Mouse (Mus musculus) midbrain, embryonic 11.5 days (tissue): ENCODE results near the gene Adipor2. TPM values are rescaled to one million over a fixed set of nuclear protein-coding genes. Genes with fewer than 3 reads are reported as not detected.

Experiments used
- ATAC-seq: fragments of 200-750 bp; cut with Nextera tagmentation; 2 replicates; pipeline ENCODE4 v1.8.0; 2017; ENCODE audit warnings: moderate TSS enrichment, moderate library complexity; ENCODE audit not compliant: low FRiP score
- DNase-seq: peaks from one replicate; pipeline ENCODE4 v3.0.0; 2015; ENCODE audit warnings: low spot score; ENCODE audit errors: missing footprints
- H3K27ac ChIP-seq: fragments of 300-500 bp; sonication (generic); 2 replicates; pipeline ENCODE4 v1.5.1; 2014; ENCODE audit warnings: low read depth, low read length
- H3K27me3 ChIP-seq: fragments of 300-500 bp; sonication (generic); 2 replicates; pipeline ENCODE4 v1.6.1; 2014; ENCODE audit warnings: mild to moderate bottlenecking, low read length, moderate library complexity, mixed read lengths; ENCODE audit not compliant: control insufficient read depth, insufficient read depth
- H3K36me3 ChIP-seq: fragments of 300-500 bp; sonication (generic); 2 replicates; pipeline ENCODE4 v1.6.1; 2014; ENCODE audit warnings: mild to moderate bottlenecking, low read length, moderate library complexity, mixed read lengths; ENCODE audit not compliant: control insufficient read depth, insufficient read depth
- H3K4me1 ChIP-seq: fragments of 300-500 bp; sonication (generic); 2 replicates; pipeline ENCODE4 v1.6.1; 2014; ENCODE audit warnings: low read length; ENCODE audit not compliant: control insufficient read depth, insufficient read depth
- H3K4me2 ChIP-seq: fragments of 300-500 bp; sonication (generic); 2 replicates; pipeline ENCODE4 v1.6.1; 2014; ENCODE audit warnings: mild to moderate bottlenecking, moderate library complexity
- H3K4me3 ChIP-seq: fragments of 300-500 bp; sonication (generic); 2 replicates; pipeline ENCODE4 v1.5.1; 2014; ENCODE audit warnings: low read depth, low read length
- H3K9ac ChIP-seq: fragments of 300-500 bp; sonication (generic); 2 replicates; pipeline ENCODE4 v1.6.1; 2014; ENCODE audit warnings: low read length
- H3K9me3 ChIP-seq: fragments of 300-500 bp; sonication (generic); 2 replicates; pipeline ENCODE4 v1.6.1; 2016; ENCODE audit warnings: low read length; ENCODE audit not compliant: control insufficient read depth
- WGBS: fragments of 180-500 bp; shearing (Covaris S2); extraction: QIAGEN DNeasy Blood & Tissue Kit; methylation state at CpG from one replicate; pipeline ENCODE4 v1.1.7; 2014; 5-methylcytosine and 5-hydroxymethylcytosine counted together
- polyA plus RNA-seq: library from polyadenylated mRNA; unstranded; fragments of >200 nt; fragmentation: Nextera tagmentation; extraction: Ambion mirVana; gene quantifications from 2 replicates; pipeline ENCODE4 v1.2.1, GENCODE M21; 2014

The Adipor2 gene
- polyA plus RNA-seq, 1 experiment from 2014 or later = 18.7 TPM

DNA sequence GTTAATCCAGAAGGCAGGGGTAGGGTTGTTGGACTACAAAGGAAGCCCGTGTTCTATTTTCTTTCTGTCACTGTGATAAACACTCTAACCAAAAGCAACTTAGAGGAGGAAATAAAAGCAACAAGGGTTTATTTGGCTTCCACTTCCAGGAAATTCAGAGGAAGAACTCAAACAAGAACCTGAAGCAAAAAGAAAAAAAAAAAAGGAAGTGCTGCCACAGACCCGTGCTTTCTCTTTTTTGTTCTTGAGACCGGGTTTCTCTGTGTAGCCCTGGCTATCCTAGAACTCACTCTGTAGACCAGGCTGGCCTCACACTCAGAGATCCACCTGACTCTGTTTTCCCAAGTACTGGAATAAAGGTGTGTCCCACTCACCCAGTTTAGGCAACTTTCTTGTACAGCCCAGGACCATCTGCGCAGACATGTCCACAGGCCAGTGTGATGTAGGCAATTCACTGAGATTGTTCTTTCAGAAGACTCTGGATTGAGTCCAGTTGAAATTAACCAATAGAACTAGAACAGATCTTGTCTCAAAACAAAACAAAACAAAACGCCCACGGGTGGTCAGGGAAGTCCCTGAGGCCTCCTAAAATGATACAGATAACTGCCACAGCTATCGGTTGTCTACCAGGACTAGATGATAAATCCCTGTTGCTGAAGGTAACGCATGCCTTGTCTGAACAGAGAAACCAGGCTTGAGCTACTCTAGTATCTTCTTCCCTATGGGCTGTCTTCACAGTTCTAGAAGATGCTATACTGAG lies 15.8 kb downstream of the Adipor2 start:
- WGBS = 94% methylated on average over 8 of the region's 8 CpGs
- Histone ChIP-seq H3K4me2 (no peak overlapping the region), H3K4me3 (no peak overlapping the region), H3K36me3 (no peaks in the 10 kb centered on the region), H3K9me3 (no peaks in the 10 kb centered on the region), H3K27ac (no peak overlapping the region), H3K9ac (no peak overlapping the region), H3K4me1 (no peaks in the 10 kb centered on the region), H3K27me3 (no peaks in the 10 kb centered on the region)
- ATAC-seq (no peak), DNase-seq (no peak)

- no peaks in the 10 kb centered on the region for H3K4me1 ChIP-seq
- no peak overlapping the region for H3K4me2 ChIP-seq
- no peaks in the 10 kb centered on the region for H3K36me3 ChIP-seq
- no peak overlapping the region for H3K9ac ChIP-seq
- DNase-seq (no peak), ATAC-seq (no peak)
- no peaks in the 10 kb centered on the region for H3K27me3 ChIP-seq
- H3K27ac ChIP-seq = no peak overlapping the region
- H3K9me3 ChIP-seq = no peaks in the 10 kb centered on the region
- no peak overlapping the region for H3K4me3 ChIP-seq
- WGBS = 89% methylated on average over 3 of the region's 3 CpGs
Observed at GRCm38 (mm10) chr6:119400649-119401048, 16.9 kb downstream of the Adipor2 start.

DNA sequence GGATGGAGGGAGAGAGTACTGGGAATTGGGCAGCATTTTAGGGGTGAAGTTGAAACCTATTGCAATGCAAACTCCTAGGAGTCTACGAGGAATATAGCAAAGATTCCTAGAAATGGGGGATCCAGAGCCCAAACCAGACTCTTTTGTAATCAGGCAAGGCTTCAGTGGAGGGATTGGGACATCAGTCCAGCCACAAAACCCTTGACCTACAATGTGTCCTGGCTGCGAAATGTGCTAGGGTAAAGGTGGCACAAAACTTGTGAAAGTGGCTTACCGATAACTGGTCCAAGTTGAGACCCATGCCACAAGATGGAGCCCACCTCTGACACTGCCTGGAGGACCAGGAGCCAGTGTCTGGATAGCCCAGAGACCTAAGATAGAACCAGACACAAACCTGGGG lies 18.1 kb downstream of the Adipor2 start:
- Histone ChIP-seq H3K27me3 (no peaks in the 10 kb centered on the region), H3K36me3 (no peaks in the 10 kb centered on the region), H3K4me2 (no peak overlapping the region), H3K9ac (no peak overlapping the region), H3K4me3 (no peak overlapping the region), H3K9me3 (no peaks in the 10 kb centered on the region), H3K27ac (no peak overlapping the region), H3K4me1 (no peaks in the 10 kb centered on the region)
- ATAC-seq = no peak
- WGBS = 95% methylated on average over 3 of the region's 3 CpGs
- DNase-seq = no peak

- no peak overlapping the region for H3K4me2 ChIP-seq
- no peaks in the 10 kb centered on the region for H3K27me3 ChIP-seq
- no peak for DNase-seq
- no peak for ATAC-seq
- no peaks in the 10 kb centered on the region for H3K4me1 ChIP-seq
- no peaks in the 10 kb centered on the region for H3K36me3 ChIP-seq
- no peak overlapping the region for H3K9ac ChIP-seq
- 77% methylated on average over 5 of the region's 5 CpGs for WGBS
- no peak overlapping the region for H3K4me3 ChIP-seq
- H3K27ac ChIP-seq = no peak overlapping the region
- no peaks in the 10 kb centered on the region for H3K9me3 ChIP-seq
Observed at GRCm38 (mm10) chr6:119396309-119396634, 21.2 kb downstream of the Adipor2 start.

DNA sequence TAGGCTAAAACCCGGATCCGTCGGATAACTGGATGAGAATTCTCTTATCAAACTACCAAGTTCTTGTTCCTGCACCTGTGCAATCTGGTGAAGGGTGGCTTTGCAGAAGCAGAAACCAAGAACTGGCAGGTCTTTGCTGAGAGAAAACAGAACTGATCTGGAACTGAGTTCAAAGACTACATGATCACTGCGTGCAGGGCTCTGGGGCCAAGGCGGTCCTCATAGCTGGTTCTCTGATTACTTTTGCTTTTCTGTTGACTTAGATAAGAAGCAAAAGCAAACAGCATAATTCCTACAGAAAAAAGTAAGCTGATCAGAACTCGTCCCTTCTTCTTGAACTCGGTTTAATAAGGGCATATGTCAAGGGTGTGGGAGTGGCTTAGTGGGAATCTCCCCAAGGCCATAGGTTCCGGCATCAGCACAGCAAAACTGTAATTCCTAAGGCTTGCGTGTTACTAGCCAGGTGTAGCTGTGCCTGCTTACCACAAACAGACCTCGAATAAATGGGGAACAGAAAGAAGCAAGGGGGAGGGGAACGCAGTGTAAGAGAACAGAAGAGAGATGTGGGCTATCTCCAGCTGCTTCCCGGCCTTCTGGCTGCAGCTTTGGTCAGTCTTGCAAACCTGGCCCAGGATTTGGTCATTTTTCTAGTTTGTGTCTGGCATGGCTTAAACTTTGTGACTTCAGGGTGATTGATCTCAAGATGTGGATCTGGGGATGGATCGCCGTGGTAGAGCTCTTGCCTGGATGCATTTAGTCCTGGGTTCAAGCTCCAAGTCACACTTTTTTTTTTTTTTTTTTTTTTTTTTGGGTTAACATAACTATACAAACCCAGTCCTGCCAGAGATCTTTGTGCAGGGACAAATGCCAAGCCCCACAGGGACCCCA lies 21.8 kb downstream of the Adipor2 start:
- DNase-seq (no peak), ATAC-seq (no peak)
- no peak overlapping the region for H3K4me2 ChIP-seq
- H3K4me3 ChIP-seq = no peak overlapping the region
- no peak overlapping the region for H3K9ac ChIP-seq
- H3K36me3 ChIP-seq = no peaks in the 10 kb centered on the region
- WGBS = 86% methylated on average over 14 of the region's 14 CpGs
- no peaks in the 10 kb centered on the region for H3K4me1 ChIP-seq
- no peaks in the 10 kb centered on the region for H3K9me3 ChIP-seq
- H3K27me3 ChIP-seq = no peaks in the 10 kb centered on the region
- H3K27ac ChIP-seq = no peak overlapping the region

DNA sequence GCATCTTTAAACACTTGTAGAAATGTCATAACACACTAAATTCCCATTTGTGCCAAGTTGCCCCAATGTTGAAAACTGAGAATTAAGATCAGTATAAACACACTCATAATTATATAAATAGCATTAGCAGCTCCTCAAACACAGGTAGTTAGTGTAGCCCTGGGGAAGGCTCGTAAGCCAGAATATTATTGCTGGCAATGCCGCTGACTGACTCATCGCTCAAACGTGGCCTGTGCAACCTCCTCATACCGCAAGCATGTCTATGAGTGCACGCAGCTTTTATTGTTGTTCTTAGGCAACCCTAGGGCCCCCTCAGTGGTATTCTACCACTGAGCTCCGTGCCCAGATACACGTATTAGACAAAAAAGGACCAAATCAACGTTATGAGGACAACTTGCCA lies 24.7 kb downstream of the Adipor2 start:
- Histone ChIP-seq H3K9ac (no peak overlapping the region), H3K36me3 (no peaks in the 10 kb centered on the region), H3K4me2 (no peak overlapping the region), H3K4me3 (no peak overlapping the region), H3K9me3 (no peaks in the 10 kb centered on the region), H3K27ac (no peak overlapping the region), H3K27me3 (no peaks in the 10 kb centered on the region), H3K4me1 (0 out of 2 replicates have a peak, but pooled peaks cover 2% of the 10 kb centered on the region)
- DNase-seq (no peak), ATAC-seq (no peak)
- 89% methylated on average over 9 of the region's 9 CpGs for WGBS

DNA sequence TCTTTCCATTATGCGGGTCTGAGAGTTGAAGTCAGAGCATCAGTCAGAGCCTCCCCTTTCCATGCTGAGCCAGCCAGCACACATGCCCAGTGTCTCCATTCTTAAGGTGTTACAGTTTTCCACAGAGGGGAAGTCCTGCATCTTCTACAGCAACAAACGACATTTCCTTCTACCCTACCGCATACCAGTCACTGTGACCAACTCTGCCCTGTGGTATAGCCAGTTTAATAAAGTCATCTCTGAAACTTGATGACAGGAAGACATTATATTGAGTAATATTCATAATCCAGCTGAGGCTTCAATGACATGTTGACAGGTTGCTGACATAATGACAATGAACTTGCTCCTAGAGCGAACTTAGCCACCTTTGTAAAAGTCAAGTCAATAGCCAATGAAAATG lies 26.8 kb downstream of the Adipor2 start:
- Histone ChIP-seq H3K27ac (no peak overlapping the region), H3K9me3 (no peaks in the 10 kb centered on the region), H3K36me3 (no peaks in the 10 kb centered on the region), H3K9ac (no peak overlapping the region), H3K4me3 (no peak overlapping the region), H3K4me1 (peaks cover 9% of the 10 kb centered on the region), H3K4me2 (no peak overlapping the region), H3K27me3 (no peaks in the 10 kb centered on the region)
- 90% methylated on average over 4 of the region's 4 CpGs for WGBS
- ATAC-seq (no peak), DNase-seq (no peak)

DNA sequence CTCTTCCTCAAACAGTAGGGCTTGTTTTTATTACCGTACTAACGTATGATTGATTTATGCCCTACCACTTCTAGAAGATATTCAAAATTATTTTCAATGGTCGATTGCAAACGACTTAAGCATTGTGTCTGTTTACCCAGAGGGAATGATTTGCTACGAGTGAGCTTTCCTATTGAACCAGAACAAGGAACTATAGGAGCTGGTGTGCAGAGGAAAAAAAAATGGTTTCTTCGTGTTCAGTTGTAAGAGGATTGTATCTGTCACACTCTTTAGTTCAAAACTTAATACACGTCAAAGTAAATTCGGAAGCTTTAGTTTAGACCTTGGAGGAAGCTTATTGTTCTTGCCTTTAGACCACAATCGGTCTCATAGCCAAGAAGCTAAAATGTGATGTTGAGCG lies 28.4 kb downstream of the Adipor2 start:
- H3K4me3 ChIP-seq = peak overlapping the region; percentile 82
- ATAC-seq = peak; percentile 5; the same call in 1 of the 2 replicates
- H3K27me3 ChIP-seq = no peaks in the 10 kb centered on the region
- H3K9me3 ChIP-seq = no peaks in the 10 kb centered on the region
- no peaks in the 10 kb centered on the region for H3K36me3 ChIP-seq
- peak overlapping the region; percentile 59 for H3K9ac ChIP-seq
- peak overlapping the region; percentile 42; the same call in 1 of the 2 replicates for H3K27ac ChIP-seq
- peaks cover 9% of the 10 kb centered on the region for H3K4me1 ChIP-seq
- DNase-seq = no peak
- WGBS = 28% methylated on average over 10 of the region's 10 CpGs
- peak overlapping the region; percentile 57 for H3K4me2 ChIP-seq

- Histone ChIP-seq H3K36me3 (no peaks in the 10 kb centered on the region), H3K27me3 (no peaks in the 10 kb centered on the region), H3K4me3 (peak overlapping the region; percentile 82), H3K4me1 (peaks cover 9% of the 10 kb centered on the region), H3K9me3 (no peaks in the 10 kb centered on the region), H3K4me2 (peak overlapping the region; percentile 85), H3K9ac (peak overlapping the region; percentile 88), H3K27ac (peak overlapping the region; percentile 84)
- DNase-seq = peak; percentile 100
- peak; percentile 99 for ATAC-seq
- WGBS = under 1% methylated on average over 45 of the region's 53 CpGs
Observed at GRCm38 (mm10) chr6:119388650-119389012, 28.9 kb downstream of the Adipor2 start.
